Mouse (Mus musculus): ENCODE measurements around the gene Cyyr1. TPM values are rescaled to one million over a fixed set of nuclear protein-coding genes. Genes with fewer than 3 reads are reported as not detected.

Cyyr1 gene
- polyA plus RNA-seq, 1 experiment, result 0.02 TPM

DNA sequence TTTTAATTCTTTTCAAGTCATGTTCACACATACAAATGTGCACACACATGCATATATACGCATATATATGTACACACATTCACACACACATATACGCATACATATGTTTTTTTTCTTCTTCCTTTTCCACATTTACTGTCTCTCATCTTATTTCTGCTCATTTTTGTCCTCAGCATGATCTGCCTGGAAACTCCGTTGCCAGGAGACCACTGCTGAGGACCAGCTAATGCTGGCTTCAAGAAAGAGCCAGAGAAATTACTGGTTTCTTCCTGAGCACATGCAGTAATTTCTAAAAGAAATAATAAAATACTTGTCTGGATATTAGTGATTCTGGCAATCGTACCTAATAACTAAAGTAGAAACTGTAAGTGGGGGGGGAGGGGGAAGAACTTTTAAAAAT is 68.6 kb downstream of the Cyyr1 start:
- no peak overlapping the region for H3K4me2 ChIP-seq (ENCODE audit: low read depth)
- H3K36me3 ChIP-seq (ENCODE audit: control insufficient read depth, insufficient read depth), result no peaks in the 10 kb centered on the region
- no peaks in the 10 kb centered on the region for H3K27me3 ChIP-seq (ENCODE audit: control insufficient read depth, insufficient read depth, insufficient read length)
- no peak overlapping the region for H3K4me3 ChIP-seq
- TF ChIP-seq TCF3 (IDR thresholded peaks at IDR 0.05; ENCODE audit: insufficient read length, low read depth) (no peak), E2F4 (IDR thresholded peaks at IDR 0.05; ENCODE audit: insufficient read depth) (no peak), MYOD1 (IDR thresholded peaks at IDR 0.05; ENCODE audit: control insufficient read depth in 1 of 3, insufficient read length in 2 of 3, low read depth in 2 of 3) (no peak), USF1 (IDR thresholded peaks at IDR 0.05; ENCODE audit: low read depth) (no peak), REST (IDR thresholded peaks at IDR 0.05; ENCODE audit: insufficient read depth, insufficient read length) (no peak), TCF12 (IDR thresholded peaks at IDR 0.05; ENCODE audit: insufficient read depth, poor library complexity, severe bottlenecking) (no peak), CEBPB (IDR thresholded peaks at IDR 0.05; ENCODE audit: insufficient read depth, poor library complexity, severe bottlenecking) (no peak)
- H3ac ChIP-seq (ENCODE audit: control insufficient read depth, insufficient read length), result no peak overlapping the region
- no peaks in the 10 kb centered on the region for H3K79me2 ChIP-seq (ENCODE audit: control insufficient read depth, insufficient read depth)

- Histone ChIP-seq H3K4me2 (ENCODE audit: low read depth) (no peak overlapping the region), H3K4me3 (no peak overlapping the region), H3ac (ENCODE audit: control insufficient read depth, insufficient read length) (no peak overlapping the region), H3K79me2 (ENCODE audit: control insufficient read depth, insufficient read depth) (no peaks in the 10 kb centered on the region), H3K27me3 (ENCODE audit: control insufficient read depth, insufficient read depth, insufficient read length) (no peaks in the 10 kb centered on the region), H3K36me3 (ENCODE audit: control insufficient read depth, insufficient read depth) (no peaks in the 10 kb centered on the region)
- TF ChIP-seq MYOG (IDR thresholded peaks at IDR 0.05; ENCODE audit: control insufficient read depth in 1 of 3, insufficient read depth in 1 of 3, insufficient read length in 2 of 3, low read depth in 2 of 3), result no peak
- no peak for TF ChIP-seq POLR2A (IDR thresholded peaks at IDR 0.05; ENCODE audit: insufficient read length, low read depth)
- no peak for TF ChIP-seq MYOD1 (IDR thresholded peaks at IDR 0.05; ENCODE audit: control insufficient read depth in 1 of 3, insufficient read length in 2 of 3, low read depth in 2 of 3)
- TF ChIP-seq MAX (IDR thresholded peaks at IDR 0.05; ENCODE audit: low read depth), result no peak
- no peak for TF ChIP-seq CEBPB (IDR thresholded peaks at IDR 0.05; ENCODE audit: insufficient read depth, poor library complexity, severe bottlenecking)
Measured at GRCm38 (mm10) chr16:85474552-85475071, 78.6 kb downstream of the Cyyr1 start.

DNA sequence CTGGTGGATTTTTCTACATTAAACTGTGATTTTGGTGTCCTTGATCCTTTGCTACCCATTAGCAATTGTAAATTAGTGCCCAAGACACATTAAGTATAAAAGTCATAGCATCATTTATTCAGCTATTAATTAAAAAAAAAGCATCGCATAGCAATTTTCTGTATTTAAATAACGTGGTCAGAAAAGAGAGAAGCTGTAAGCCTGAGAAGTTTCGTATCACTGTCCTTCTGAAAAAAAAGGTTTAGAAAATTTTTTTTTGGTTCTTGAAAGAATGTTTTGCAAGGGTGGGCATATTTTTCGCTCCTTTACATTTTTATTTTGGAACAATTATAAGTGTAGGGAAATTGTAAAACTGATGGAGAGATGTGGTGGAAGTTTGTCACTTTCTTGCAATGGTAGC is 83.1 kb downstream of the Cyyr1 start:
- Histone ChIP-seq H3K4me2 (ENCODE audit: low read depth) (no peak overlapping the region), H3K36me3 (ENCODE audit: control insufficient read depth, insufficient read depth) (no peaks in the 10 kb centered on the region), H3K4me3 (no peak overlapping the region), H3K79me2 (ENCODE audit: control insufficient read depth, insufficient read depth) (no peaks in the 10 kb centered on the region), H3K27me3 (ENCODE audit: control insufficient read depth, insufficient read depth, insufficient read length) (no peaks in the 10 kb centered on the region), H3ac (ENCODE audit: control insufficient read depth, insufficient read length) (no peak overlapping the region)
- TF ChIP-seq USF1 (IDR thresholded peaks at IDR 0.05; ENCODE audit: low read depth), result no peak

DNA sequence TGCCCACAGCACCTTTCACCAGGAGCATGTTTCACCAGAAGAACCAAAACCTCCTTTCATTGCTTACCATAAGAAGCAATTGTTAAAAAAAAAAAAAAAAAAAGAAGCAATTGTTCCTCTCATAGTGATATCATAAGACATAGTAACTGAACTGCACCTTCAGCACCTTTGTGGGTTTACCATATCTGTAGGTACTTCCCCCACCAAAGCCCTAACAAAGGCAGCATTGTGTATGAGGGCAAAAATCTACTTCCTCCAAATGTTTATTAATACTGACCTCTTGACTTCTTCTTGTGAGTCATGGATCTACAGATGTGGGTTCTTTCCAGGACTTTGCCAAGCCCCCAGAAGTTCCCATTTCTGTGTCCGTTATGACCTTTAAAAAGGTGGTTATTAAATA is 98.2 kb downstream of the Cyyr1 start:
- TF ChIP-seq SRF (IDR thresholded peaks at IDR 0.05; ENCODE audit: control insufficient read depth, insufficient read length, low read depth) (no peak), E2F4 (IDR thresholded peaks at IDR 0.05; ENCODE audit: insufficient read depth) (no peak), MAX (IDR thresholded peaks at IDR 0.05; ENCODE audit: low read depth) (no peak), POLR2A (IDR thresholded peaks at IDR 0.05; ENCODE audit: insufficient read length, low read depth) (no peak), TCF3 (IDR thresholded peaks at IDR 0.05; ENCODE audit: insufficient read length, low read depth) (no peak), TCF12 (IDR thresholded peaks at IDR 0.05; ENCODE audit: insufficient read depth, poor library complexity, severe bottlenecking) (no peak), MYOD1 (IDR thresholded peaks at IDR 0.05; ENCODE audit: control insufficient read depth in 1 of 3, insufficient read length in 2 of 3, low read depth in 2 of 3) (no peak), CEBPB (IDR thresholded peaks at IDR 0.05; ENCODE audit: insufficient read depth, poor library complexity, severe bottlenecking) (no peak), POLR2AphosphoS2 (IDR thresholded peaks at IDR 0.05; ENCODE audit: insufficient read length, low read depth) (no peak), REST (IDR thresholded peaks at IDR 0.05; ENCODE audit: insufficient read depth, insufficient read length) (no peak), USF1 (IDR thresholded peaks at IDR 0.05; ENCODE audit: low read depth) (no peak), MYOG (IDR thresholded peaks at IDR 0.05; ENCODE audit: control insufficient read depth in 1 of 3, insufficient read depth in 1 of 3, insufficient read length in 2 of 3, low read depth in 2 of 3) (no peak)
- Histone ChIP-seq H3K27me3 (ENCODE audit: control insufficient read depth, insufficient read depth, insufficient read length) (no peaks in the 10 kb centered on the region), H3ac (ENCODE audit: control insufficient read depth, insufficient read length) (no peak overlapping the region), H3K79me2 (ENCODE audit: control insufficient read depth, insufficient read depth) (no peaks in the 10 kb centered on the region), H3K4me2 (ENCODE audit: low read depth) (no peak overlapping the region), H3K4me3 (no peak overlapping the region), H3K36me3 (ENCODE audit: control insufficient read depth, insufficient read depth) (no peaks in the 10 kb centered on the region)

- Histone ChIP-seq H3K4me3 (no peak overlapping the region), H3K36me3 (ENCODE audit: control insufficient read depth, insufficient read depth) (no peaks in the 10 kb centered on the region), H3K79me2 (ENCODE audit: control insufficient read depth, insufficient read depth) (no peaks in the 10 kb centered on the region), H3K27me3 (ENCODE audit: control insufficient read depth, insufficient read depth, insufficient read length) (no peaks in the 10 kb centered on the region), H3K4me2 (ENCODE audit: low read depth) (no peak overlapping the region), H3ac (ENCODE audit: control insufficient read depth, insufficient read length) (no peak overlapping the region)
- no peak for TF ChIP-seq MYOG (IDR thresholded peaks at IDR 0.05; ENCODE audit: control insufficient read depth in 1 of 3, insufficient read depth in 1 of 3, insufficient read length in 2 of 3, low read depth in 2 of 3)
- TF ChIP-seq REST (IDR thresholded peaks at IDR 0.05; ENCODE audit: insufficient read depth, insufficient read length), result no peak
- no peak for TF ChIP-seq E2F4 (IDR thresholded peaks at IDR 0.05; ENCODE audit: insufficient read depth)
- TF ChIP-seq TCF3 (IDR thresholded peaks at IDR 0.05; ENCODE audit: insufficient read length, low read depth), result no peak
- no peak for TF ChIP-seq TCF12 (IDR thresholded peaks at IDR 0.05; ENCODE audit: insufficient read depth, poor library complexity, severe bottlenecking)
- TF ChIP-seq MAX (IDR thresholded peaks at IDR 0.05; ENCODE audit: low read depth), result no peak
- TF ChIP-seq USF1 (IDR thresholded peaks at IDR 0.05; ENCODE audit: low read depth), result no peak
- TF ChIP-seq CEBPB (IDR thresholded peaks at IDR 0.05; ENCODE audit: insufficient read depth, poor library complexity, severe bottlenecking), result no peak
- TF ChIP-seq MYOD1 (IDR thresholded peaks at IDR 0.05; ENCODE audit: control insufficient read depth in 1 of 3, insufficient read length in 2 of 3, low read depth in 2 of 3), result no peak
- no peak for TF ChIP-seq POLR2A (IDR thresholded peaks at IDR 0.05; ENCODE audit: insufficient read length, low read depth)
- no peak for TF ChIP-seq SRF (IDR thresholded peaks at IDR 0.05; ENCODE audit: control insufficient read depth, insufficient read length, low read depth)
- TF ChIP-seq POLR2AphosphoS2 (IDR thresholded peaks at IDR 0.05; ENCODE audit: insufficient read length, low read depth), result no peak
Measured at GRCm38 (mm10) chr16:85446306-85446705, 106.9 kb downstream of the Cyyr1 start.
